Mouse (Mus musculus) CH12.LX (cell line): ENCODE measurements around the gene 4933414I15Rik.

Experiments used
- BHLHE40 ChIP-seq: IDR thresholded peaks from 2 replicates; pipeline ENCODE4 v1.6.1; 2011; ENCODE audit warnings: mild to moderate bottlenecking, low read depth, low read length, improper control_type of control experiment
- CHD1 ChIP-seq: IDR thresholded peaks from 2 replicates; pipeline ENCODE4 v1.6.1; 2012; ENCODE audit warnings: low read depth, low read length, improper control_type of control experiment, inconsistent platforms
- CTCF ChIP-seq, 2 experiments: IDR thresholded peaks in 1 of 2; conservative IDR thresholded peaks in 1 of 2; 2 replicates each; pipeline ENCODE4 v1.5.1; 2011 to 2012; ENCODE audit warnings: low read depth in 2 of 2, low read length in 2 of 2, improper control_type of control experiment in 1 of 2, inconsistent platforms in 1 of 2, mild to moderate bottlenecking in 1 of 2, moderate library complexity in 1 of 2
- E2F4 ChIP-seq: IDR thresholded peaks from 2 replicates; pipeline ENCODE4 v1.6.1; 2011; ENCODE audit warnings: low read depth, low read length, improper control_type of control experiment; ENCODE audit not compliant: insufficient replicate concordance
- IRF4 ChIP-seq: IDR thresholded peaks from 2 replicates; pipeline ENCODE4 v1.6.1; 2014; ENCODE audit warnings: low read depth, mild to moderate bottlenecking, inconsistent platforms, low read length, improper control_type of control experiment
- JUND ChIP-seq: conservative IDR thresholded peaks from 2 replicates; pipeline ENCODE4 v1.6.1; 2011; ENCODE audit warnings: low read depth, low read length, improper control_type of control experiment
- MXI1 ChIP-seq: IDR thresholded peaks from 2 replicates; pipeline ENCODE4 v1.6.1; 2011; ENCODE audit warnings: mild to moderate bottlenecking, low read depth, low read length, improper control_type of control experiment
- NELFE ChIP-seq: IDR thresholded peaks from 2 replicates; pipeline ENCODE4 v1.6.1; 2011; ENCODE audit warnings: low read depth, low read length, improper control_type of control experiment
- POLR2A ChIP-seq: IDR thresholded peaks from 2 replicates; pipeline ENCODE4 v1.6.1; 2011; ENCODE audit warnings: low read depth, mild to moderate bottlenecking, improper control_type of control experiment, low read length
- POLR2AphosphoS2 ChIP-seq: IDR thresholded peaks from 2 replicates; pipeline ENCODE4 v1.6.1; 2011; ENCODE audit warnings: low read depth, low read length, improper control_type of control experiment
- SMC3 ChIP-seq: IDR thresholded peaks from 2 replicates; pipeline ENCODE4 v1.6.1; 2011; ENCODE audit warnings: low read depth, low read length, improper control_type of control experiment
- UBTF ChIP-seq: IDR thresholded peaks from 2 replicates; pipeline ENCODE4 v1.6.1; 2012; ENCODE audit warnings: low read depth, mild to moderate bottlenecking, inconsistent platforms, low read length, improper control_type of control experiment, moderate library complexity
- ZC3H11A ChIP-seq: IDR thresholded peaks from 2 replicates; pipeline ENCODE4 v1.6.1; 2012; ENCODE audit warnings: low read depth, mild to moderate bottlenecking, inconsistent platforms, low read length, improper control_type of control experiment
- ZKSCAN1 ChIP-seq: IDR thresholded peaks from 2 replicates; pipeline ENCODE4 v1.6.1; 2012; ENCODE audit warnings: low read depth, inconsistent platforms, low read length, improper control_type of control experiment, borderline replicate concordance

DNA sequence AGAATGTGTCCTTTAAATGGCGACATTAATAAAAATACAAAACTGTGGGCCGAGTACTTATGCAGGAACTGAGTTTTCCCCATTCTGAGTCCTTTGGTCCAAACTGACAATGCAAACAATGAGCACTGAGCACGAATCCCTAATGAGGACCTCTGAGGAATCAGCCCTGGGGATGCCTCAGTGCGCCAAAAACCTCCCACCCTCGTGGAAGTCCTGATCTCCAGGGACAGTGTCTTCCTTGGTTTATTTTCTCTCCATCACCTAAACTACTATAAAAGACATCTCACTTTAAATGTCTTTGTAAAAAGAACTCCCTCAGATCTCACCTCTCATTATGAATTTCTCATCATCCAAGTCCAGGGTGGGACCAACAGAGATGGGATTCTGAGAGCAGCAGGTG, 38.1 kb upstream of the 4933414I15Rik start, which contains the start of gene Olfr1377:
- TF ChIP-seq SMC3, result no peak
- TF ChIP-seq MXI1, result no peak
- no peak for TF ChIP-seq E2F4
- no peak for TF ChIP-seq CTCF (conservative IDR thresholded peaks at IDR 0.05 in 1 of 2, IDR thresholded peaks at IDR 0.05 in 1 of 2; ENCODE audit: low read depth in 2 of 2, low read length in 2 of 2)
- no peak for TF ChIP-seq NELFE
- TF ChIP-seq JUND, result no peak
- TF ChIP-seq POLR2A, result no peak
- no peak for TF ChIP-seq UBTF
- no peak for TF ChIP-seq BHLHE40
- TF ChIP-seq ZKSCAN1, result no peak
- TF ChIP-seq POLR2AphosphoS2, result no peak
- no peak for TF ChIP-seq IRF4
- no peak for TF ChIP-seq CHD1
- TF ChIP-seq ZC3H11A, result no peak
